ENCODE assay signal across 24 mouse cellular contexts in the genomic region with DNA sequence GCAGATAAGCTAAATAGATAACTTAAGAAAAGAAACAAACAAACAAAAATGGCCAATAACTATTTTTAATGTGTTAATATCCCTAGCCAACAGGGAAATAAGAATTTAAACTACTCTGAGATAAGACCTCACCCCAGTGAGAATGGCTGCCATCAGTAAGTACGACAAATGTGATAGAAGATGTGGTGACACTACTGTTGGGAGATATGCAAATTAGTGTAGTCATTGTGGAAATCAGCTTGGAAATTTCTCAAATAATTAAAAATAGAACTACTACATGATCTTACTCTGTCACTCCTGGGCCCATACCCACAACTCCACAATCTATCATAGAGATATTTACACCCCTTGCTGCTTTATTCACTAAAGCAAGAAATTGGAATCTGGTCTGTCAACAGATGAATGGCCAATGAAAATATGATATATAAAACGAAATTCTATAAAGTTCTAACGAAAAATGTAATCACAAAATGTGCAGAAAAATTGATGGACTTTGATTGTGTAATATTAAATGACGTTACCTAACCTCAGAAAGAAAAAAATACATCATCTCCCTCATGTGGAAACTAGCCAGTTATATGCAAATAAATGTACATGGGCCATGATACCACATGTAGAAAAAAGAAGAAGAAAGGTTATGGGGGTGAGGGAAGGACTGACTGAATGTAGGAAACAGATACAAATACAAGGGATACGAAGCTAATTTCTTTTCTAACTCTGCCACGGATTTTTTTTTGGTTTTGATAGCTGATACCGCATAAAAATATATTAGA.
DNase-seq lines count a peak whose midpoint lies in the region; ATAC-seq and TF ChIP-seq lines count a peak whose summit lies in the region.
"Had no signal": no experiment of that assay in that cellular context is flagged by ENCODE, and none has a peak within 500 bp of the region (broad histone marks: within the 10 kb centered on the region; RNA-seq: fewer than 3 reads in every experiment).

No protein-coding gene starts in this region.

- H3K9me3 ChIP-seq in CH12.LX (replicated peaks; ENCODE audit: low read length), result no peaks in the 10 kb centered on the region
- H3K9me3 ChIP-seq in hindbrain, embryonic 13.5 days, result no peaks in the 10 kb centered on the region
- H3K9me3 ChIP-seq: embryonic facial prominence, embryonic 10.5 days; embryonic facial prominence, embryonic 12.5 days; forebrain, embryonic 13.5 days; forebrain, embryonic 15.5 days had no signal

- DNase-seq in CH12.LX (ENCODE audit: extremely low read depth), result peak; percentile 69
- peak; percentile 70 for DNase-seq in splenic B cell, adult 2 months (ENCODE audit: low read depth, low spot score)
- DNase-seq in adrenal gland, postnatal 25 days, result no peak
- DNase-seq in cerebellum, adult 8-10 months, result no peak
- DNase-seq in thymus, postnatal 4 days, result no peak
- DNase-seq: adrenal gland, adult 8-10 months; adrenal gland, postnatal 14 days; B cell, adult 2 months; cerebellum, adult 11 months; cerebellum, adult 18-20 months; cerebellum, adult 9-10 months; cerebellum, postnatal 10 days; cerebellum, postnatal 25 days; forebrain, postnatal 0 days had no signal

- dilution Hi-C loops in CH12.LX (cut with MboI; ENCODE audit: extremely low pct_ligation_motif_present, extremely low pct_unique_long_range_greater_than_20kb, low sequenced_read_pairs), result no loop called here

- peaks cover 0 to 5% of the 10 kb centered on the region in 2 experiments for H3K36me3 ChIP-seq in CH12.LX (replicated peaks in 1 of 2; ENCODE audit: control insufficient read depth in 1 of 2, insufficient read depth in 1 of 2, low read length in 1 of 2)
- H3K36me3 ChIP-seq in splenic B cell, adult 2 months (ENCODE audit: control insufficient read depth, insufficient read depth, low read length, poor library complexity, severe bottlenecking), result no peaks in the 10 kb centered on the region
- H3K36me3 ChIP-seq in hindbrain, embryonic 13.5 days, result no peaks in the 10 kb centered on the region
- H3K36me3 ChIP-seq: embryonic facial prominence, embryonic 10.5 days; embryonic facial prominence, embryonic 12.5 days; forebrain, embryonic 15.5 days had no signal

- peak; percentile 56 for TF ChIP-seq EP300 in CH12.LX (IDR thresholded peaks at IDR 0.05; ENCODE audit: low read length)

- TF ChIP-seq CTCF in CH12.LX (conservative IDR thresholded peaks at IDR 0.05 in 1 of 2, IDR thresholded peaks at IDR 0.05 in 1 of 2; ENCODE audit: low read depth in 2 of 2, low read length in 2 of 2), result no peak

- H3K9ac ChIP-seq in CH12.LX (ENCODE audit: insufficient read depth, low read depth), result peak overlapping the region; percentile 69; the same call in 1 of the 2 replicates
- H3K9ac ChIP-seq in hindbrain, embryonic 13.5 days, result no peak overlapping the region
- H3K9ac ChIP-seq: embryonic facial prominence, embryonic 12.5 days; forebrain, embryonic 13.5 days; forebrain, embryonic 15.5 days; forebrain, postnatal 0 days had no signal

- TF ChIP-seq RAD21 in CH12.LX (IDR thresholded peaks at IDR 0.05; ENCODE audit: low read depth, low read length), result no peak

- no peak overlapping the region for H3K27ac ChIP-seq in CH12.LX (ENCODE audit: insufficient read depth, low read depth)
- H3K27ac ChIP-seq in hindbrain, embryonic 13.5 days, result no peak overlapping the region
- H3K27ac ChIP-seq: embryonic facial prominence, embryonic 10.5 days; embryonic facial prominence, embryonic 12.5 days; forebrain, embryonic 13.5 days; forebrain, embryonic 15.5 days had no signal

- no peaks in the 10 kb centered on the region for H3K27me3 ChIP-seq in CH12.LX (replicated peaks)
- no peaks in the 10 kb centered on the region for H3K27me3 ChIP-seq in splenic B cell, adult 2 months (ENCODE audit: control insufficient read depth, insufficient read depth, low read length, poor library complexity, severe bottlenecking)
- H3K27me3 ChIP-seq in hindbrain, embryonic 13.5 days, result no peaks in the 10 kb centered on the region
- H3K27me3 ChIP-seq: embryonic facial prominence, embryonic 12.5 days; forebrain, embryonic 13.5 days; forebrain, embryonic 15.5 days; Patski had no signal

- WGBS in hindbrain, embryonic 13.5 days, result 91% methylated on average over 7 of the region's 7 CpGs

- in situ Hi-C loops in CH12.LX (cut with MboI; ENCODE audit: low pct_ligation_motif_present, low pct_unique_long_range_greater_than_20kb, low sequenced_read_pairs), result no loop called here

- TF ChIP-seq POLR2A in CH12.LX (IDR thresholded peaks at IDR 0.05; ENCODE audit: low read depth, low read length), result no peak

- H3K4me2 ChIP-seq in CH12.LX (ENCODE audit: insufficient read depth, low read depth, poor library complexity, severe bottlenecking), result peak overlapping the region; percentile 29; the same call in 1 of the 2 replicates
- H3K4me2 ChIP-seq in hindbrain, embryonic 13.5 days, result no peak overlapping the region
- H3K4me2 ChIP-seq: embryonic facial prominence, embryonic 12.5 days; forebrain, embryonic 13.5 days; forebrain, embryonic 15.5 days had no signal

- no peak overlapping the region for H3K4me3 ChIP-seq in CH12.LX (replicated peaks in 1 of 3; ENCODE audit: low read depth in 2 of 3, low read length in 2 of 3, poor library complexity in 1 of 3)
- H3K4me3 ChIP-seq in hindbrain, embryonic 13.5 days, result no peak overlapping the region
- H3K4me3 ChIP-seq: embryonic facial prominence, embryonic 10.5 days; embryonic facial prominence, embryonic 12.5 days; forebrain, embryonic 13.5 days; forebrain, embryonic 15.5 days had no signal

- ATAC-seq in granulocyte monocyte progenitor cell, adult 5-6 weeks (replicated peaks; ENCODE audit: poor library complexity, severe bottlenecking), result peak; percentile 80
- ATAC-seq in megakaryocyte-erythroid progenitor cell, adult 5-6 weeks (replicated peaks; ENCODE audit: low FRiP score, low TSS enrichment, poor library complexity, severe bottlenecking), result peak; percentile 76
- no peak for ATAC-seq in hindbrain, embryonic 13.5 days (ENCODE audit: low FRiP score)
- ATAC-seq: activated CD4-positive, CD25-positive, alpha-beta regulatory T cell, adult 4 months; CD4-positive, CD25-positive, alpha-beta regulatory T cell, adult 4 months; forebrain, embryonic 13.5 days; forebrain, embryonic 15.5 days; forebrain, postnatal 0 days; Patski had no signal

- H3K79me2 ChIP-seq in CH12.LX (replicated peaks; ENCODE audit: control insufficient read depth, extremely low read depth, insufficient read depth, poor library complexity, severe bottlenecking), result peaks cover 26% of the 10 kb centered on the region

- peaks cover 4 to 55% of the 10 kb centered on the region in 2 experiments for H3K4me1 ChIP-seq in CH12.LX (ENCODE audit: control insufficient read depth in 1 of 2, insufficient read depth in 2 of 2)
- 0 out of 2 replicates have a peak, but pooled peaks cover 3% of the 10 kb centered on the region for H3K4me1 ChIP-seq in hindbrain, embryonic 13.5 days (replicated peaks)
- H3K4me1 ChIP-seq: embryonic facial prominence, embryonic 10.5 days; embryonic facial prominence, embryonic 12.5 days had no signal

TF ChIP-seq in CH12.LX, 34 proteins besides CTCF, POLR2A, EP300 and RAD21 (continues in another document):
- TF ChIP-seq MAFK (IDR thresholded peaks at IDR 0.05; ENCODE audit: insufficient replicate concordance, low read length) (no peak), JUND (conservative IDR thresholded peaks at IDR 0.05; ENCODE audit: low read depth, low read length) (peak; percentile 31; the same call in 1 of the 2 replicates), HCFC1 (IDR thresholded peaks at IDR 0.05; ENCODE audit: low read depth, low read length) (no peak), GABPA (IDR thresholded peaks at IDR 0.05; ENCODE audit: insufficient replicate concordance, low read depth, low read length) (no peak), USF2 (conservative IDR thresholded peaks at IDR 0.05; ENCODE audit: low read depth, low read length) (no peak), RCOR1 (conservative IDR thresholded peaks at IDR 0.05; ENCODE audit: low read depth, low read length) (no peak), SIN3A (IDR thresholded peaks at IDR 0.05; ENCODE audit: low read length) (no peak), USF1 (IDR thresholded peaks at IDR 0.05; ENCODE audit: low read depth, low read length) (no peak), CHD1 (IDR thresholded peaks at IDR 0.05; ENCODE audit: low read depth, low read length) (0 out of 2 replicates have a peak, but pooled peaks have one; percentile 41), POLR2AphosphoS2 (IDR thresholded peaks at IDR 0.05; ENCODE audit: low read depth, low read length) (no peak), JUN (IDR thresholded peaks at IDR 0.05; ENCODE audit: insufficient read depth, low read depth, low read length) (peak; percentile 14; the same call in 1 of the 2 replicates), MYC (IDR thresholded peaks at IDR 0.05; ENCODE audit: low read depth, low read length) (no peak), E2F4 (IDR thresholded peaks at IDR 0.05; ENCODE audit: insufficient replicate concordance, low read depth, low read length) (no peak), KAT2A (IDR thresholded peaks at IDR 0.05; ENCODE audit: insufficient replicate concordance, low read length) (no peak), UBTF (IDR thresholded peaks at IDR 0.05; ENCODE audit: low read depth, low read length) (no peak), IRF4 (IDR thresholded peaks at IDR 0.05; ENCODE audit: low read depth, low read length) (peak; percentile 63; the same call in 1 of the 2 replicates), ZMIZ1 (IDR thresholded peaks at IDR 0.05; ENCODE audit: low read depth, low read length) (no peak), ETS1 (conservative IDR thresholded peaks at IDR 0.05; ENCODE audit: low read depth, low read length) (peak; percentile 46), ZC3H11A (IDR thresholded peaks at IDR 0.05; ENCODE audit: low read depth, low read length) (no peak), MXI1 (IDR thresholded peaks at IDR 0.05; ENCODE audit: low read depth, low read length) (no peak), SMC3 (IDR thresholded peaks at IDR 0.05; ENCODE audit: low read depth, low read length) (no peak), MAZ (IDR thresholded peaks at IDR 0.05; ENCODE audit: low read depth, low read length) (no peak), ZKSCAN1 (IDR thresholded peaks at IDR 0.05; ENCODE audit: borderline replicate concordance, low read depth, low read length) (no peak), NRF1 (IDR thresholded peaks at IDR 0.05; ENCODE audit: low read depth, low read length) (no peak), ELF1 (IDR thresholded peaks at IDR 0.05; ENCODE audit: low read depth, low read length) (no peak), NELFE (IDR thresholded peaks at IDR 0.05; ENCODE audit: low read depth, low read length) (no peak), BHLHE40 (IDR thresholded peaks at IDR 0.05; ENCODE audit: low read depth, low read length) (no peak), CHD2 (IDR thresholded peaks at IDR 0.05; ENCODE audit: low read length) (no peak), MEF2A (IDR thresholded peaks at IDR 0.05; ENCODE audit: borderline replicate concordance, low read depth, low read length) (peak; percentile 72; the same call in 1 of the 2 replicates)

Comparison
In these comparisons a context has a peak if more than half of its experiments do, and no peak if none do; other contexts are left out.
1. DNase-seq: peak in CH12.LX (single experiment) and splenic B cell, adult 2 months (single experiment); none in adrenal gland, postnatal 25 days (single experiment), cerebellum, adult 8-10 months (single experiment) and thymus, postnatal 4 days (single experiment).